Mouse (Mus musculus) embryonic facial prominence, embryonic 14.5 days (tissue): ENCODE data around the gene Stk10. TPM values are rescaled to one million over a fixed set of nuclear protein-coding genes. Genes with fewer than 3 reads are reported as not detected.
A peak's percentile ranks its signal among the peaks of the same experiment; 100 is the strongest.

Experiments used
- ATAC-seq: fragments of 200-750 bp; cut with Nextera tagmentation; 2 replicates; pipeline ENCODE4 v1.8.0; 2017; ENCODE audit warnings: low read depth, moderate number of reproducible peaks, moderate TSS enrichment
- DNase-seq: peaks from one replicate; pipeline ENCODE4 v3.0.0-alpha.2; 2015; ENCODE audit warnings: low spot score
- H3K27ac ChIP-seq: fragments of 300-500 bp; sonication (generic); replicated peaks from 2 replicates; pipeline ENCODE4 v1.5.1; 2014; ENCODE audit warnings: low read depth, mild to moderate bottlenecking, low read length, moderate library complexity
- H3K27me3 ChIP-seq: fragments of 300-500 bp; sonication (generic); replicated peaks from 2 replicates; pipeline ENCODE4 v1.6.1; 2014; ENCODE audit warnings: low read length; ENCODE audit not compliant: control insufficient read depth, insufficient read depth
- H3K36me3 ChIP-seq: fragments of 300-500 bp; sonication (generic); 2 replicates; pipeline ENCODE4 v1.6.1; 2014; ENCODE audit warnings: low read length, mixed read lengths; ENCODE audit not compliant: control insufficient read depth, insufficient read depth
- H3K4me1 ChIP-seq: fragments of 300-500 bp; sonication (generic); 2 replicates; pipeline ENCODE4 v1.6.1; 2014; ENCODE audit warnings: antibody characterized with exemption, low read length; ENCODE audit not compliant: control insufficient read depth, insufficient read depth
- H3K4me2 ChIP-seq: fragments of 300-500 bp; sonication (generic); 2 replicates; pipeline ENCODE4 v1.6.1; 2014; ENCODE audit warnings: low read depth, mild to moderate bottlenecking, low read length, moderate library complexity, mixed read lengths
- H3K4me3 ChIP-seq: fragments of 300-500 bp; sonication (generic); 2 replicates; pipeline ENCODE4 v1.5.1; 2014; ENCODE audit warnings: low read depth, mild to moderate bottlenecking, low read length
- H3K9ac ChIP-seq: fragments of 300-500 bp; sonication (generic); 2 replicates; pipeline ENCODE4 v1.6.1; 2014; ENCODE audit warnings: low read depth, mild to moderate bottlenecking, low read length, moderate library complexity, mixed read lengths
- H3K9me3 ChIP-seq: fragments of 300-500 bp; sonication (generic); 2 replicates; pipeline ENCODE4 v1.6.1; 2016; ENCODE audit warnings: low read length; ENCODE audit not compliant: control insufficient read depth
- WGBS: fragments of 180-500 bp; shearing (Covaris S2); extraction: QIAGEN DNeasy Blood & Tissue Kit; methylation state at CpG from one replicate; pipeline ENCODE4 v1.1.7; 2014; 5-methylcytosine and 5-hydroxymethylcytosine counted together
- polyA plus RNA-seq: library from polyadenylated mRNA; unstranded; fragments of >200 nt; fragmentation: Nextera tagmentation; extraction: Ambion mirVana; gene quantifications from 2 replicates; pipeline ENCODE4 v1.2.1, GENCODE M21; 2014

Gene Stk10
- polyA plus RNA-seq, 1 experiment from 2014 or later = 2.8 TPM

DNA sequence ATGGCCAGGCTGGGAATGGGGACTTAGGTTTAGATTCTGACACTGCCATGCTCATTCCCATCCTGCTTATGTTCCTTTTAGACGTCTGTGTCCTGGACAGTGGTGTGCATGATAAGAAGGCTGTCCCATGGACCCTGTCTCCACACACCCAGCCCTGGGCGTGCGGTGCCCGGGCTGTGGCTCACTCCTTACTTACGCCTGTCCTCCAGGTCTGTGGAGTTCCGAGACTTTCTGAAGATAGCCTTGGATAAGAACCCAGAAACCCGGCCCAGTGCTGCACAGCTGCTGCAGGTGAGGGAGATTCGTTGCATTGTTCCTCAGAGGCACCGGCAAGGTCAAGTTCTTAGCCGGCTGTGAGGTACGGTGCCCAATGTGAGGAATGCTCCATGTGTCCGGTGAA, 56.1 kb downstream of the Stk10 start:
- no peak overlapping the region for H3K27ac ChIP-seq
- no peak for ATAC-seq
- H3K9me3 ChIP-seq = 0 out of 2 replicates have a peak, but pooled peaks cover 2% of the 10 kb centered on the region
- H3K4me3 ChIP-seq = no peak overlapping the region
- 88% methylated on average over 12 of the region's 12 CpGs for WGBS
- no peak overlapping the region for H3K4me2 ChIP-seq
- H3K27me3 ChIP-seq = no peaks in the 10 kb centered on the region
- H3K36me3 ChIP-seq = no peaks in the 10 kb centered on the region
- H3K9ac ChIP-seq = no peak overlapping the region
- no peak for DNase-seq
- peaks cover 6% of the 10 kb centered on the region for H3K4me1 ChIP-seq

DNA sequence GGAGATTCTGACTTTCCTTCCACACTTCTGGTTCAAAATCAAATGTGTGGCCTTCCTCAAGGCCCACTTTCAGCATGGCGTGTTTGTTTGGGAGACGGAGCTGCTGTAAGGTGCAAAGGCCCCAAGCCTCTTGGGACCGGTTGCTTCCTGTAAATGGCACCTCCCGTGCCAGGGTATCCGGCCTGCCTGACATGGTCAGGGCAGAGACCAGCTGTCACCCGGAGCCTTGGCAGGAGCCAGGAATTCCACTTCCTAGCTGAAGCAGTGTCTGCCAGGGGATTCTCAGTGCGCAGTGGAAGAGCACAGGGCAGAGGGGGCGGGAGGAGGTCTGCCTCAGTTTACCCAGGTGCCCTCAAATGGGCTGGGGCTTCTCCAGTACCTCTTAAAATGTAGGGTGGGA, 56.7 kb downstream of the Stk10 start:
- DNase-seq (no peak), ATAC-seq (no peak)
- Histone ChIP-seq H3K27me3 (no peaks in the 10 kb centered on the region), H3K9ac (no peak overlapping the region), H3K4me1 (peaks cover 6% of the 10 kb centered on the region), H3K4me2 (no peak overlapping the region), H3K36me3 (no peaks in the 10 kb centered on the region), H3K4me3 (no peak overlapping the region), H3K27ac (no peak overlapping the region), H3K9me3 (0 out of 2 replicates have a peak, but pooled peaks cover 5% of the 10 kb centered on the region)
- 95% methylated on average over 7 of the region's 8 CpGs for WGBS

DNA sequence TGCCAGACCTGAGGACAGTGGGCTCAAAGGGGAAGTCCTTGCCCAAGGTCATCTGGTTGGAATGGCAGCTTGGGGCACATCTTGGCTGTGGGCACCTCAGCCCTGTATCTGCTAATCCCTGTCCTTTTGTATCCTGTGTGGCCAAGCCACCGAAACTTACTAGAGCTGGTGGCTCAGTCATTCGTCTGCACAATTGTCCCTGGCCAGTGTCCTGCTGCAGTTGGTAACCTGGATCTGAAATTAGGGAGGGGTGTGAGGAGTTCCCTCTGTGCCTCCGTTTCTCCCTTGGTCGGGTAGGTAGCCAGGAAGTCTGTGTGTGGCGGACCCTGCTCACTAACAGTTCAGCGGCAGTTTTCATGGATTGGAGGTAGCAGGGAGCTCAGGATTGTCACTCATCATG, 57.1 kb downstream of the Stk10 start:
- 0 out of 2 replicates have a peak, but pooled peaks cover 5% of the 10 kb centered on the region for H3K9me3 ChIP-seq
- H3K4me3 ChIP-seq = no peak overlapping the region
- no peaks in the 10 kb centered on the region for H3K36me3 ChIP-seq
- H3K27me3 ChIP-seq = no peaks in the 10 kb centered on the region
- peaks cover 6% of the 10 kb centered on the region for H3K4me1 ChIP-seq
- H3K9ac ChIP-seq = no peak overlapping the region
- WGBS = 80% methylated on average over 4 of the region's 6 CpGs
- H3K4me2 ChIP-seq = no peak overlapping the region
- H3K27ac ChIP-seq = no peak overlapping the region
- DNase-seq (no peak), ATAC-seq (no peak)

DNA sequence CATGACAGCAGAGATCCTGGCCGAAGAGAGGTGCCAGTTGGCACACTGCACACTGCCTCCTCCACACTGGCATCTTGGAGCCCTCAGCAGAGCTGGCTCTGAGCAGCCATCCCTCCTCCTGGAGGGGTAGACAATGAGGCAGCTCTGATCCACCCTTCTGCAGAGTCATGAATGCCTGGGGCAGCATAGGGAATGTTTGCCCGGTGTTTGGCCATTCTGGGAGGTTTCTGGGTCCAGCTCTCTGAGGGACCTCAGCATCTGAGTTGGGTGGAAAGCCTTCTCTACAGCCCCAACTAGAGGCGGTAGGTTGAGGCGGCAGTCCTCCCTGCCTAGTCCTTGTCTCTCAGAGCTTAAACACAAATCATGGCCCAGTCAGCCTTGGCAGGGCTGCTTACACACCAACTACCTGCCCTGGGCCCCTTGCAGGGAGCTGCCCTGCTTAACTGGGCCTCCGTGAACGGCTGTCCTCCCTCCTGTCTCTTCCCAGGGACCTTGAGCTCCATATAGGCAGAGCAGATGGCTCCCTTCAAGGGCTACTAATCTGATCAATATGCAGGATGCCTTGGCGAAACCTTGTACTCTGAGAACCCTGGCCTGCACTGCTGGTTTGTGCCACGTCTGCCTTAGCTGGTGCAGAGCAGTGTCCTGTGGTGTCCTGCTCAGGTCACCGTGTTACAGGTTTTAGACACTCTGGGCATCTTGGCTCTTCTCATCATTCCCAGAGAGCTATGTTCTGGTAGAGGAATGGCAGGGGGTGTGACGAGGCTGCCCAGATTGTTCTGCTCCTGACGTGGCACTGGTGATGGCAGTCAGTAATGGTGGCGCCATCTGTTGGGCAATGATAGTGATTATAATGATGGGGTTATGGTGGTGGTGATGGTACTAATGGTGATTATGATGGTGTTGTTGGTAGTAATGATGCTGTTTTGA, 59.1 kb downstream of the Stk10 start:
- no peaks in the 10 kb centered on the region for H3K36me3 ChIP-seq
- no peak overlapping the region for H3K9ac ChIP-seq
- 0 out of 2 replicates have a peak, but pooled peaks cover 5% of the 10 kb centered on the region for H3K9me3 ChIP-seq
- no peak overlapping the region for H3K27ac ChIP-seq
- H3K4me3 ChIP-seq = no peak overlapping the region
- peaks cover 6% of the 10 kb centered on the region for H3K4me1 ChIP-seq
- WGBS = 69% methylated on average over 12 of the region's 12 CpGs
- H3K4me2 ChIP-seq = no peak overlapping the region
- ATAC-seq = no peak
- H3K27me3 ChIP-seq = no peaks in the 10 kb centered on the region
- DNase-seq = no peak

DNA sequence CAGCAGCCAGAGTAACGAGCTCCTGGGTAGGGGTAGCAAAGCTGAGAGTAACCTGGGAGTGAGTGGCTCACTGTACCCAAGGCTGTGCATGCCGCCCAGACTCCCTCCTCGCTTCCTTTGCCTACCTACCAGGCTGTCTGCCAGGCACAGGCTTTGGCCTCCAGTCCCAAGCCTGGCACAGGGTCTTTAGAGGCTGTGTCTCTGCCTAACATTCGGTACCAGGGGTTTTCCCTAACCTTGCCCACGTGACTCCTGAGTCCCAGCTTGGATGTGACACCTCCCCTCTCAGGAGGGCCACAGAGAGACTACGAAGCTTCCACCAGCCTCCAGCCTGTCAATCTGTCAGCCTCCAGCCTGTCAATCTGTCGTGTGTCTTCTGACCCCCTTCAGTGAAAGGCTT, 60.0 kb downstream of the Stk10 start:
- no peak overlapping the region for H3K4me3 ChIP-seq
- no peak overlapping the region for H3K4me2 ChIP-seq
- no peaks in the 10 kb centered on the region for H3K36me3 ChIP-seq
- H3K9ac ChIP-seq = no peak overlapping the region
- no peaks in the 10 kb centered on the region for H3K27me3 ChIP-seq
- 68% methylated on average over 7 of the region's 7 CpGs for WGBS
- no peak for ATAC-seq
- 0 out of 2 replicates have a peak, but pooled peaks cover 5% of the 10 kb centered on the region for H3K9me3 ChIP-seq
- peaks cover 1% of the 10 kb centered on the region for H3K4me1 ChIP-seq
- DNase-seq = no peak
- no peak overlapping the region for H3K27ac ChIP-seq

DNA sequence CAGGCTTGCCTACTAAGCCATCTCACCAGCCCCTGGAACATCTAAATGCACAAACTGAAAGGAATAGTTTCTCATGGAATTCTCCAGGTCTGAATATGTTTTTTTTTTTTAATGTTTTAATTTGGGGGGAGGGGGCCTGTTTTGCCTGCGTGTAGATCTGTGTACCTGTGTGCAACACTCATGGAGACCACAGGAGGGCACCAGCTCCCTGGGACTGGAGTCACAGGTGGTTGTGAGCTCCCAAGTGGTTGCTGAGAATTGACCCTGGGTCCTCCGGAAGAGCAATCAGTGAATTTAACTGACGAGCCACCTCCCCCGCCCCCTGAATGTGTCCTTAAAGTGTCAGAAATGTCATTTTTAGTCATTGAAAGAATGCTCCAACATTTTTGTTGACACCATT, 61.0 kb downstream of the Stk10 start:
- DNase-seq = no peak
- no peaks in the 10 kb centered on the region for H3K36me3 ChIP-seq
- ATAC-seq = no peak
- H3K27me3 ChIP-seq = no peaks in the 10 kb centered on the region
- 0 out of 2 replicates have a peak, but pooled peaks cover 5% of the 10 kb centered on the region for H3K9me3 ChIP-seq
- H3K9ac ChIP-seq = no peak overlapping the region
- H3K27ac ChIP-seq = no peak overlapping the region
- no peaks in the 10 kb centered on the region for H3K4me1 ChIP-seq
- H3K4me3 ChIP-seq = no peak overlapping the region
- H3K4me2 ChIP-seq = no peak overlapping the region
- 89% methylated on average over 4 of the region's 4 CpGs for WGBS

DNA sequence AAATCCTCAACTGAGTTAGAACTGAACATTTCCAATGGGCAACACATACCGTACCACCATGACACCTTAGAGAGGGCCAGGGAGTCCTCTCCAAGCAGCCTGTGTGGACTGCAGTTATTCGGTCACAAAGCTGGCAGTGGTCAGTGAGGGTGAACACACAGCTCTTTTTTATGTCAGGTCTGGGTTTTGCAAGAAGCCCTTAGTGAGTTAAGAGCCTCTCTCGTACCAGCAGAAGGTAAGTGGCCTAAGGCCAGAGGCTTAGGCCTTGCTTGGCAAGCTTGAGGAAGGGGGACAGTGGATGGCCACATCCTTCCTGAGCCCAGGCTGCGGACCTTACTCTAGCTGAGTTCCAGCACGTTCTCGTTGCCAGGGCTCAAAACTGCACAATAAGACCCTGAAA, 67.3 kb downstream of the Stk10 start:
- no peak overlapping the region for H3K4me2 ChIP-seq
- no peak overlapping the region for H3K9ac ChIP-seq
- no peaks in the 10 kb centered on the region for H3K27me3 ChIP-seq
- peaks cover 12% of the 10 kb centered on the region for H3K4me1 ChIP-seq
- ATAC-seq (no peak), DNase-seq (no peak)
- H3K36me3 ChIP-seq = no peaks in the 10 kb centered on the region
- H3K27ac ChIP-seq = no peak overlapping the region
- WGBS = 85% methylated on average over 6 of the region's 6 CpGs
- no peak overlapping the region for H3K4me3 ChIP-seq
- H3K9me3 ChIP-seq = no peaks in the 10 kb centered on the region

DNA sequence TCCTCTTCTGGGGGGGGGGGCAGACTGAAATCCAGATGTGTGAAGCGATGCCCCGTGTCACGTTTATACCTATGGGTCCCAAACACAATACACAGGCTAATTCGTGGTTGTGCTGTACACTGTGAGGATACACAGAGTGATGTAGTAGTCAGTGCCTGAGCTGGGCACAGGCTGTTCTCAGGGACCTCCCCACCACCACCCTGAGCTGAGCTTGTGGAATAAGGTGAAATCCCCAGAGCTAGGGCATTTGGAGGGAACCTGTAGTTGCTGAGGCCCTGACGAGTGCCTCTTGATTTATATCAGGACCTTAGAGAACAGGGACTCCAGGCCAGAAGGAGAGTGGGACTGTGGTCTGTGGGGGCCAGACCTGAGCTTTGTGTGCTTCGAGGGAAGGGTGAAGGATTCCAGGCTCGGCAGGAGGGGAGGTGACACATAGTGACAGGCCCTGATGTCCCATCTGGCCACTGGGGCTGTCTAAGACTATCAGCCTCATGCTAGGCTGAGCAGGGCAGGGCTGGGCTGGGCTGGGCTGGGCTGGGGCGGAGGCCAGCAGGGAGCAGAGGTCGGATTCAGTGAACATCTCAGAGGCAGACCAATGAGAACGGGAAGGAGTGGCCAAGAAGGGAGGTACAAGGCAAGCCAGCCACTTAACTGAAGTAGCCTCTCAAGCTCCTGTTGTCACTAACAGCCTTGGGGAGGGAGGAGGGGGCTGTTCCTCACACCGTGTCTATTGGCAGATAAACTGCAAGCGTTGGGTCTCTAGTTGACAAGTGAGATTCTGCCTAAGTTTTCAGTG, 68.6 kb downstream of the Stk10 start:
- no peak overlapping the region for H3K4me2 ChIP-seq
- no peaks in the 10 kb centered on the region for H3K9me3 ChIP-seq
- no peak overlapping the region for H3K4me3 ChIP-seq
- H3K9ac ChIP-seq = no peak overlapping the region
- H3K27ac ChIP-seq = no peak overlapping the region
- H3K4me1 ChIP-seq = peaks cover 12% of the 10 kb centered on the region
- ATAC-seq (peak; percentile 59; the same call in 1 of the 2 replicates), DNase-seq (no peak)
- no peaks in the 10 kb centered on the region for H3K27me3 ChIP-seq
- WGBS = 43% methylated on average over 12 of the region's 12 CpGs
- no peaks in the 10 kb centered on the region for H3K36me3 ChIP-seq
